Mouse (Mus musculus): ENCODE results near the gene Enox1.

- no peak for TF ChIP-seq POLR2A (IDR thresholded peaks at IDR 0.05; ENCODE audit: borderline replicate concordance, low read depth, low read length)
- no peak for TF ChIP-seq CTCF (IDR thresholded peaks at IDR 0.05; ENCODE audit: low read depth, low read length)
Observed at GRCm38 (mm10) chr14:77581616-77582015, 425.1 kb downstream of the Enox1 start.
